Mouse (Mus musculus) intestine, embryonic 14.5 days (tissue): Measurements from ENCODE around the gene Pacsin1. TPM values are rescaled to one million over a fixed set of nuclear protein-coding genes. Genes with fewer than 3 reads are reported as not detected.

Experiments used
- ATAC-seq: fragments of 200-750 bp; cut with Nextera tagmentation; replicated peaks from 2 replicates; pipeline ENCODE4 v1.8.0; 2017; ENCODE audit warnings: low read depth, moderate number of reproducible peaks, moderate TSS enrichment, moderate library complexity; ENCODE audit not compliant: low FRiP score, low TSS enrichment
- DNase-seq: peaks from one replicate; pipeline ENCODE4 v3.0.0-alpha.2; 2018; ENCODE audit warnings: low spot score
- H3K27ac ChIP-seq: fragments of 300-500 bp; sonication (generic); 2 replicates; pipeline ENCODE4 v1.5.1; 2014; ENCODE audit warnings: low read depth, mild to moderate bottlenecking, control low read depth
- H3K27me3 ChIP-seq: fragments of 300-500 bp; sonication (generic); replicated peaks from 2 replicates; pipeline ENCODE4 v1.6.1; 2014; ENCODE audit warnings: low read length, control low read depth; ENCODE audit not compliant: control insufficient read depth, insufficient read depth
- H3K36me3 ChIP-seq: fragments of 300-500 bp; sonication (generic); 2 replicates; pipeline ENCODE4 v1.6.1; 2014; ENCODE audit warnings: low read length, control low read depth; ENCODE audit not compliant: control insufficient read depth, insufficient read depth
- H3K4me1 ChIP-seq: fragments of 300-500 bp; sonication (generic); replicated peaks from 2 replicates; pipeline ENCODE4 v1.6.1; 2014; ENCODE audit warnings: low read length, control low read depth, mixed read lengths; ENCODE audit not compliant: control insufficient read depth, insufficient read depth
- H3K4me2 ChIP-seq: fragments of 300-500 bp; sonication (generic); 2 replicates; pipeline ENCODE4 v1.6.1; 2014; ENCODE audit warnings: low read length
- H3K4me3 ChIP-seq: fragments of 300-500 bp; sonication (generic); 2 replicates; pipeline ENCODE4 v1.5.1; 2014; ENCODE audit warnings: low read depth, low read length, control low read depth, mixed read lengths
- H3K9ac ChIP-seq: fragments of 300-500 bp; sonication (generic); 2 replicates; pipeline ENCODE4 v1.6.1; 2014; ENCODE audit warnings: mild to moderate bottlenecking, low read length
- H3K9me3 ChIP-seq: fragments of 300-500 bp; sonication (generic); 2 replicates; pipeline ENCODE4 v1.6.1; 2016; ENCODE audit warnings: low read length, control low read depth; ENCODE audit not compliant: control insufficient read depth
- WGBS: fragments of 180-500 bp; shearing (Covaris S2); extraction: QIAGEN DNeasy Blood & Tissue Kit; methylation state at CpG from one replicate; pipeline ENCODE4 v1.1.7; 2014; 5-methylcytosine and 5-hydroxymethylcytosine counted together
- polyA plus RNA-seq: library from polyadenylated mRNA; unstranded; fragments of >200 nt; fragmentation: Nextera tagmentation; extraction: Ambion mirVana; gene quantifications from 2 replicates; pipeline ENCODE4 v1.2.1, GENCODE M21; 2014

Pacsin1 gene
- polyA plus RNA-seq, 1 experiment from 2014 or later = 1.5 TPM

DNA sequence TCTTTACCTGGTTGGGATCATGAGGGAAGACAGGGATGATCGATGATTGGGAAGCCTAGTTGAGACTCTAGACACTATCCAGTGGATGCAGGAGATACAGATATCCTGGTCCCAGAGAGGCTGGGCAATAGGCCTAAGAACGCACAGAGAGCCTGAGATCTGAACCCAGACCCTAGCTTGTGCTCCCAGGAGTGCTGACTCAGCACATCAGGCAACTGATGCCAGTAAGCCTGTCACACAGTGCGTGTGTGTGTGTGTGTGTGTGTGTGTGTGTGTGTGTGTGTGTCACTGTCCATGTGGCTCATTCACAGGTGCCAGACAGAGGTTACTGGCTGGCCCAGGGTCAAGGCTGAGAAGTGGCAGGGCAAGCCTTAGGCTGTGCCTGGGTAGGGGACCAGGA, 77.4 kb downstream of the Pacsin1 start:
- DNase-seq (no peak), ATAC-seq (no peak)
- 77% methylated on average over 3 of the region's 3 CpGs for WGBS

DNA sequence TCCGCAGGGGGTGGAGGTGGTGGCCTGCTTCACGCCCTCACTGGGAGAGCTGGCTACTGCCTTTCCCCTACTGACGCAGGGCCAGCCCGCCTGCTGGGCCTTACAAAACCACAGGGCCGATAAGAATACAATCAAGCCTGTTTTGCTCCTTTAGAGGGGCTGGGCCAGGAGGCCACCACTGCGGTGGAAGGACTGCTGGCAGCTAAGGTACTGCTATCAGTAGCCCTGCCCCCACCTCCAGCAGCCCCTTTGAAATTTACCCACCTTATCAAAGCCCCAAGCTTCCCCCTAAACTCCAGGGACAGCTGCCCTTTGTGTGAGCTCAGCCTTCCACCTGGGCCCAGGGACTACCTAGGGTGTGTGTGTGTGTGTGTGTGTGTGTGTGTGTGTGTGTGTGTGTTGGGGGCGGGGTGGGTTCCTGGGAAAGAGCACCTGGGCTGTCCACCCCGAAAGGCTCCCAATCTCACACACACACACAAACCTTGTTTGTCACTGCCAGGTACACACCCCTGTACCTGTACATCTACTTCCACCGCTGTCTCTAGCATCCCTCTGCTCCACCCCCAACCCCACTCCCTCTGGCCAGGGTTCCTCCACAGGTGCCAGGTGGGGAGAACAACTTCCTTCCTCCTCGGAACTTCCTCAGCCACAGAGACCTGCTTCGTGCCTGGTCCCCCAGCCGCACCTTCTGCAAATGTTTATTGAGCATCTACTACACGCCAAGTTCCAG, 79.2 kb downstream of the Pacsin1 start:
- Histone ChIP-seq H3K9me3 (0 out of 2 replicates have a peak, but pooled peaks cover 3% of the 10 kb centered on the region), H3K27me3 (no peaks in the 10 kb centered on the region), H3K4me2 (no peak overlapping the region), H3K36me3 (no peaks in the 10 kb centered on the region), H3K9ac (no peak overlapping the region), H3K27ac (peak overlapping the region; percentile 4), H3K4me3 (no peak overlapping the region), H3K4me1 (no peaks in the 10 kb centered on the region; the same call in 1 of the 2 replicates)
- 23% methylated on average over 13 of the region's 13 CpGs for WGBS
- DNase-seq = no peak
- peak; percentile 67 for ATAC-seq

More for the DNA sequence above, 77.4 kb downstream of the Pacsin1 start:
- H3K9me3 ChIP-seq = 0 out of 2 replicates have a peak, but pooled peaks cover 3% of the 10 kb centered on the region
- H3K9ac ChIP-seq = no peak overlapping the region
- no peak overlapping the region for H3K27ac ChIP-seq
- H3K4me3 ChIP-seq = no peak overlapping the region
- H3K4me1 ChIP-seq = no peaks in the 10 kb centered on the region; the same call in 1 of the 2 replicates
- H3K4me2 ChIP-seq = no peak overlapping the region
- no peaks in the 10 kb centered on the region for H3K36me3 ChIP-seq
- H3K27me3 ChIP-seq = no peaks in the 10 kb centered on the region

DNA sequence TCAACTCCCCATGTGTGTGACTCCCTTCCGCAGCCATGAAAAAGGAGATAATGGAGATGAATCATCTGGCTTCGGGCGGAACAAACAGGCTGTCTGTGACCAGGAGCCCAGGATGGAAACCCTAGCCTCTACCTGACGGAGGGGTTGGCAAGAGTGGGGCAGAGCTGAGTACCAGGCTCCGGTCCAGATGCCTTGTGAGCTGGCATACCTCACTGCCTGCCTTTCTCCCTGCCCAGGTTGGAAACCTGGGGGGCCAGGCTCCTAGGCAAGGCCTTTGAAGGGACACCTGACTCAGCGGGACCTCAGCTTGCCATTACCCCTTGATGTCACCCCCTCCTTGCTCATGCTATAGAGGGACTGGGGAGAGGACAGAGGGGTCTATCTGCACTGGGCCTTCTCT, 85.7 kb downstream of the Pacsin1 start:
- 85% methylated on average over 6 of the region's 6 CpGs for WGBS
- no peaks in the 10 kb centered on the region for H3K9me3 ChIP-seq
- no peak overlapping the region for H3K4me2 ChIP-seq
- H3K27ac ChIP-seq = no peak overlapping the region
- H3K9ac ChIP-seq = no peak overlapping the region
- H3K36me3 ChIP-seq = peaks cover 3% of the 10 kb centered on the region; the same call in 1 of the 2 replicates
- ATAC-seq (no peak), DNase-seq (no peak)
- no peak overlapping the region for H3K4me3 ChIP-seq
- H3K4me1 ChIP-seq = no peaks in the 10 kb centered on the region
- no peaks in the 10 kb centered on the region for H3K27me3 ChIP-seq

DNA sequence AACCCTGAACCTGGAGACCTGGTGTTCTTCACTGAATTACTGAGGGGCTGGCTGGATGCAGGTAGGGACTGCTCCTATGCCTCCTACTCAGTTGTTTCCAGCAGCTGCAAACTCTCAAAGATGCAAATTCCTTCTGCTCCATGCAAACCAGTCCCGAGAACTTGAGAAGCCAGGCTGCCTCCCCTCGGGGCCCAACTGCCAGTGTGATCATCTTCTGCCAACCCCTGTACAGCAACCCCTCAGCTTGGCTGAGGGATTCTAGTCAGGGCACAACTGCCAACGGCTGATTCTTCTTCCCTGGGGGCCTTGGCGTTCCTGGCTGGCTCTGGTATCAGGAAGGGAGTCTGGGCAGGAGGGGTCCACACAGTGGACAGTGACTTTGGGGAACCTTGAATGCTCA, 91.1 kb downstream of the Pacsin1 start:
- Histone ChIP-seq H3K9me3 (no peaks in the 10 kb centered on the region), H3K4me3 (no peak overlapping the region), H3K4me2 (no peak overlapping the region), H3K27me3 (no peaks in the 10 kb centered on the region), H3K27ac (no peak overlapping the region), H3K4me1 (no peaks in the 10 kb centered on the region), H3K9ac (no peak overlapping the region), H3K36me3 (peaks cover 6% of the 10 kb centered on the region; the same call in 1 of the 2 replicates)
- no peak for DNase-seq
- 54% methylated on average over 4 of the region's 4 CpGs for WGBS
- ATAC-seq = no peak

DNA sequence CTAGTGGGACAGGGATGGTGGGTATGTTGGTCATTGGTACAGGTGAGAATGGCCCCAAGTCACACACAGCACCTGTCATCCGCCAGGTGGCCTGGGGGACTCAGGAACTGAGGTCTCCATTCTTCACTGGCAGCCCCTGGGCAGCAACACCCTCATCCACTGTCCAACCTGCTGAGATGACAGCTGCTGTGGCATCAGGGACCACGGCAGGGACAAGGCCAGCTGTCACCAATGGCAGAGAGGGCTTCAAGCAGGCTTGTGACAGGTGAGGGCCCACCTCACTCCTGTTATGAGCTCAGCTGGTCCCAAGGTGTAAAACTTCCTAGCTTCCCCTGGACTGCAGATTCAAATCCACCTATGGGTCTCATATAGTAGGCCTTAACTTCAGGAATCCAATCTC, 92.8 kb downstream of the Pacsin1 start:
- no peaks in the 10 kb centered on the region for H3K27me3 ChIP-seq
- H3K9me3 ChIP-seq = no peaks in the 10 kb centered on the region
- no peak for ATAC-seq
- 92% methylated on average over 2 of the region's 2 CpGs for WGBS
- H3K27ac ChIP-seq = no peak overlapping the region
- no peak overlapping the region for H3K4me3 ChIP-seq
- no peak overlapping the region for H3K9ac ChIP-seq
- H3K4me2 ChIP-seq = no peak overlapping the region
- DNase-seq = no peak
- H3K36me3 ChIP-seq = peaks cover 23% of the 10 kb centered on the region
- H3K4me1 ChIP-seq = no peaks in the 10 kb centered on the region

DNA sequence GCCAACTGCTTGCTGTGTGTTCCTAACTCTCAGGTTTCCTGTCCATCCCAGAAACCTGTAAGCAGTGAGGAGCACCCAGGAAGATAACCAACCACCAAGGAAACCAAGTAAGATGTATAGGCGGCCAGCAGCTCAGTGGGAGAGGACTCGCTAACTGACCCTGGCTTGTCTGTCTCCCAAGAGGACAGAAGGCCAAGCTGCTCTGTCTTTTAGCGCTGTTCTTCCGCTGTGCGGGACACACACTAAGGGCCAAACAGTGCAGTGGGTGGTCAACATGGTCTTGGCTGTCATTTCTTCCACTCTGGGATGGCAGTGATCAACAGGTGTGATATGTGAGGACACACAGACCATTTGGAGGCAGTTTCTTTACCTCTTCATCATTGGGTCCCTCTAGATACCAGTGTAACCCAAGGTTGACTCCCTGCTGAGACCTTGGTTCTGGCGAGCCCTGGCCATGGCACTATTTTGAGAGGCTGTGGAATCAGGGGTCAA, 95.2 kb downstream of the Pacsin1 start:
- no peaks in the 10 kb centered on the region for H3K27me3 ChIP-seq
- 92% methylated on average over 6 of the region's 6 CpGs for WGBS
- no peak for DNase-seq

DNA sequence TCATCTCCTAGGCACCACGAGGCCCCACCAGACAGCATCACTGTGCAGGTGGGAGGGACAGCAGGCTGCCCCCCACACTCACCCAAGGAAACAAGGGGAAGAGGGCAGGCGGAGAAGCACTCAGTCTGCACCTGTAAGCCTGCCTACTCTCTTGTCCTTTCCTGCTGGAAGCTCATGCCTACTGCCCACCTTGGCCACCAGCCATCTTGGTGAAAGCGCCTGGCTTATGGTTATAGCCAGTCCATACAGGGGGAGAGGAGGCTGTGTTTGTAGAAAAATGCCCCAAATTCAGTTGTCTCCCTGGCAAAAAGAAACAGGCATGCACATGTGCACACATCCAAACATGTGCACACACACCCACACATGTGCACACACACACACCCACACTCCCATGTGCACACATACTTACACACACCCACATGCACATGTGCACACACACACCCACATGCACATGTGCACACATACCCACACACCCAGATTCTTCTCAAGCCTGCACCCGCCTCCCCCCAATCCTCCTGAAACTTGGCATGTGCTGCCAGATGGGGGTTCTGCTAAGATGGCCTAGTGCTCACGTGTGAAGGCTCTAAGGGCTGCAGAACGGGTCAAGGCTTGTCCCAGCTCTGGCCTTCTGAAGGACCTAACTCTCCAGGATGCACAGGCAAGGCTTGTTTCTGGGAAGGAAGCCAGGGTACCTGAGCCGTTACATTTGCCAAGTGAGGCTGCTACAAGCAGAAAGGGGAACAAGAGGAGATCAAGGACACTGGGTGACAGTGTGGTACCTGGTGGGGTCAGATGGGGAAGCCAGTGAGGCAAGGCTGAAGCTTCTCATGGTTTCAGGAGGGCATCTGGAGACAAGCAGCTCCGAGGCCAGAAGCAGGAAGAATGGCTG, 96.2 kb downstream of the Pacsin1 start:
- no peak for ATAC-seq
- Histone ChIP-seq H3K9me3 (no peaks in the 10 kb centered on the region), H3K9ac (no peak overlapping the region), H3K4me1 (no peaks in the 10 kb centered on the region), H3K4me2 (no peak overlapping the region), H3K27ac (no peak overlapping the region), H3K4me3 (no peak overlapping the region), H3K36me3 (peaks cover 32% of the 10 kb centered on the region), H3K27me3 (no peaks in the 10 kb centered on the region)
- DNase-seq = no peak
- WGBS = 87% methylated on average over 8 of the region's 8 CpGs

More for the DNA sequence above, 95.2 kb downstream of the Pacsin1 start:
- no peak overlapping the region for H3K4me2 ChIP-seq
- ATAC-seq = no peak
- no peaks in the 10 kb centered on the region for H3K4me1 ChIP-seq
- H3K4me3 ChIP-seq = no peak overlapping the region
- no peaks in the 10 kb centered on the region for H3K9me3 ChIP-seq
- H3K36me3 ChIP-seq = peaks cover 32% of the 10 kb centered on the region
- H3K27ac ChIP-seq = no peak overlapping the region
- H3K9ac ChIP-seq = no peak overlapping the region

DNA sequence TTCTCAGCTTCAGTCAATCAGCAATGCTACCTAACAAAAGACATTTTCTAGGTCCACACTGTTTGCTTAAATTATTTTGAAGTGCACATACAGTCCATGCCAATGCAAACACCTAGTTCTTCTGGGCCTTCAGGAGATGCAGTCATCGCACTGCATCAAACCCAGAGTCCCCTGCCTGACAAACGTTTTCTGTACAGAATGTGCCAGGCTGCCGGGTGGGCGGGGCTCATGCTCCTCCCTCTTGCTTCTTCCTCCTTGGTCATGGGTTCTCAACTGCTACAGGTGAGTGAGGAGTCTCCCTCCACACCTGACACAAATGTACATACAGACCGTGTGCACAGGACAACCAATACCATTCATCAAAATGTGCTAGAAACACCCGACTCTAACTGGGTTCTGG, 104.9 kb downstream of the Pacsin1 start:
- no peak overlapping the region for H3K9ac ChIP-seq

More for the DNA sequence above, 104.9 kb downstream of the Pacsin1 start:
- Histone ChIP-seq H3K4me3 (no peak overlapping the region), H3K4me2 (no peak overlapping the region), H3K4me1 (peaks cover 9% of the 10 kb centered on the region), H3K27ac (no peak overlapping the region), H3K9me3 (peaks cover 6% of the 10 kb centered on the region), H3K27me3 (no peaks in the 10 kb centered on the region), H3K36me3 (peaks cover 23% of the 10 kb centered on the region)
- DNase-seq (no peak), ATAC-seq (no peak)
- 78% methylated on average over 6 of the region's 6 CpGs for whole genome bisulfite sequencing
